Mouse (Mus musculus) Patski (cell line): ENCODE measurements around the gene Dnase1l1. TPM values are rescaled to one million over a fixed set of nuclear protein-coding genes. Genes with fewer than 3 reads are reported as not detected.

Source experiments
- ATAC-seq: fragments of 100-300 bp; one replicate; pipeline ENCODE4 v1.8.0; 2021
- CTCF ChIA-PET: fragments of 350-600 bp; sonication (Branson Sonifier 250); formaldehyde crosslinking; loops from one replicate; lab custom pipeline; 2022; ENCODE audit warnings: inconsistent platforms; lab: Charles Lee
- POLR2A ChIA-PET: fragments of 350-600 bp; sonication (Branson Sonifier 250); formaldehyde crosslinking; loops from one replicate; lab custom pipeline; 2022; ENCODE audit warnings: antibody characterized with exemption, inconsistent platforms; lab: Charles Lee
- DNase-seq: peaks from one replicate; pipeline ENCODE4 v3.0.0-alpha.2; 2011; ENCODE audit warnings: low read depth, low spot score
- H3K27me3 ChIP-seq: fragments of 371-371 bp; one replicate; pipeline ENCODE4 v1.5.1; 2021
- CTCF ChIP-seq: fragments of 100-300 bp; IDR thresholded peaks from one replicate; pipeline ENCODE4 v1.5.1; 2021
- in situ Hi-C: fragments of 300-500 bp; cut with MboI; formaldehyde crosslinking; loops from 3 replicates; pipeline ENCODE4 v1.11.1; 2018; ENCODE audit warnings: low pct_unique_long_range_greater_than_20kb, mixed read lengths
- polyA plus RNA-seq: library from polyadenylated mRNA; unstranded; gene quantifications from one replicate; pipeline ENCODE4 v1.2.3, GENCODE M21; 2021

Gene Dnase1l1
- polyA plus RNA-seq, 1 experiment from 2014 or later = 42.2 TPM

- no peak for TF ChIP-seq CTCF
- DNase-seq (peak; percentile 91), ATAC-seq (peak; percentile 66)
- CTCF ChIA-PET = interaction anchor here (1.4 to 1.6 kb wide), 2 partner anchors 13 to 22 kb away, joined by 5 read pairs; no protein-coding TSS in a partner anchor
- no peaks in the 10 kb centered on the region for H3K27me3 ChIP-seq
- in situ Hi-C loops = no loop called here
- POLR2A ChIA-PET = interaction anchor here (0.7 to 1.7 kb wide), 5 partner anchors 8 to 25 kb away, joined by 3 to 7 read pairs (median 6); partner anchors contain the start of gene Taz
These were observed 11.9 kb downstream of the Dnase1l1 start, which contains the start of gene Rpl10 for GRCm38 (mm10) chrX:74270062-74270901. Gene Rpl10 (plus strand): TSS chrX:74270812.

- CTCF ChIA-PET = interaction anchor here (1.4 to 1.6 kb wide), 2 partner anchors 13 to 21 kb away, joined by 5 read pairs; no protein-coding TSS in a partner anchor
- in situ Hi-C loops = no loop called here
- ATAC-seq (peak; percentile 9), DNase-seq (no peak)
- POLR2A ChIA-PET = interaction anchor here (1.0 to 1.7 kb wide), 3 partner anchors 8 to 269 kb away, joined by 3 to 7 read pairs (median 3); no protein-coding TSS in a partner anchor
- no peak for TF ChIP-seq CTCF
- H3K27me3 ChIP-seq = no peaks in the 10 kb centered on the region
These were observed 12.4 kb downstream of the Dnase1l1 start for GRCm38 (mm10) chrX:74269736-74270061.

GRCm38 (mm10) chrX:74257746-74258145, 24.4 kb downstream of the Dnase1l1 start:
- CTCF ChIA-PET = interaction anchor here (1.3 kb wide), 1 partner anchor 8 kb away, joined by 5 read pairs; the partner anchor contains the start of gene Flna
- no peak for ATAC-seq

GRCm38 (mm10) chrX:74254888-74255565, 27.1 kb downstream of the Dnase1l1 start:
- ATAC-seq (peak; percentile 28), DNase-seq (no peak)
- ChIA-PET CTCF (no interaction called here), POLR2A (interaction anchor here (1.6 kb wide), 1 partner anchor 12 kb away, joined by 5 read pairs; no protein-coding TSS in a partner anchor)
- H3K27me3 ChIP-seq = peaks cover 9% of the 10 kb centered on the region
- in situ Hi-C loops = no loop called here
- no peak for TF ChIP-seq CTCF

More at GRCm38 (mm10) chrX:74257746-74258145, 24.4 kb downstream of the Dnase1l1 start:
- POLR2A ChIA-PET = interaction anchor here (1.3 kb wide), 1 partner anchor 13 kb away, joined by 5 read pairs; the partner anchor contains the start of gene Rpl10
- DNase-seq = no peak
- H3K27me3 ChIP-seq = peaks cover 9% of the 10 kb centered on the region
- in situ Hi-C loops = no loop called here
- no peak for TF ChIP-seq CTCF

GRCm38 (mm10) chrX:74254153-74254887, 27.8 kb downstream of the Dnase1l1 start, which contains the start of gene Emd:
Gene Emd (plus strand): TSS chrX:74254687.
- ChIA-PET CTCF (no interaction called here), POLR2A (interaction anchor here (1.6 kb wide), 1 partner anchor 11 kb away, joined by 5 read pairs; no protein-coding TSS in a partner anchor)
- peak; percentile 86 for ATAC-seq
- no peak for TF ChIP-seq CTCF
- H3K27me3 ChIP-seq = peaks cover 9% of the 10 kb centered on the region
- in situ Hi-C loops = no loop called here
- DNase-seq = no peak

GRCm38 (mm10) chrX:74249615-74250014, 32.5 kb downstream of the Dnase1l1 start, which contains the start of gene Flna:
Gene Flna (minus strand): TSS chrX:74249820.
- DNase-seq (no peak), ATAC-seq (no peak)
- CTCF ChIA-PET = interaction anchor here (0.8 to 3.7 kb wide), 8 partner anchors 9 to 164 kb away, joined by 3 to 28 read pairs (median 6); partner anchors contain the start of genes Fam3a and Ikbkg
- POLR2A ChIA-PET = interaction anchor here (1.5 kb wide), 1 partner anchor 164 kb away, joined by 4 read pairs; no protein-coding TSS in a partner anchor
- no peak for TF ChIP-seq CTCF
- in situ Hi-C loops = loop anchor here (5.0 kb wide), 2 partner anchors 33 to 163 kb away; partner anchors contain the start of genes Dnase1l1 and Taz
- peaks cover 3% of the 10 kb centered on the region for H3K27me3 ChIP-seq

GRCm38 (mm10) chrX:74248651-74249050, 33.5 kb downstream of the Dnase1l1 start:
- ChIA-PET CTCF (interaction anchor here (0.7 to 3.7 kb wide), 16 partner anchors 10 to 172 kb away, joined by 3 to 28 read pairs (median 4); partner anchors contain the start of genes Fam3a and Ikbkg), POLR2A (interaction anchor here (0.7 to 1.5 kb wide), 4 partner anchors 23 to 165 kb away, joined by 3 to 4 read pairs (median 3); no protein-coding TSS in a partner anchor)
- in situ Hi-C loops = loop anchor here (5.0 kb wide), 2 partner anchors 34 to 164 kb away; partner anchors contain the start of genes Dnase1l1 and Taz
- ATAC-seq (no peak), DNase-seq (no peak)
- no peak for TF ChIP-seq CTCF
- no peaks in the 10 kb centered on the region for H3K27me3 ChIP-seq

- H3K27me3 ChIP-seq = no peaks in the 10 kb centered on the region
- ATAC-seq (no peak), DNase-seq (no peak)
- no peak for TF ChIP-seq CTCF
- POLR2A ChIA-PET = interaction anchor here (0.6 to 2.1 kb wide), 2 partner anchors 34 to 449 kb away, joined by 3 to 10 read pairs; partner anchors contain the start of gene Taz
- in situ Hi-C loops = loop anchor here (5.0 kb wide), 2 partner anchors 36 to 166 kb away; partner anchors contain the start of genes Dnase1l1 and Taz
- CTCF ChIA-PET = no interaction called here
These were observed 35.4 kb downstream of the Dnase1l1 start for GRCm38 (mm10) chrX:74246693-74247092.

- peak; percentile 58 for ATAC-seq
- in situ Hi-C loops = loop anchor here (5.0 kb wide), 2 partner anchors 36 to 166 kb away; partner anchors contain the start of genes Dnase1l1 and Taz
- CTCF ChIA-PET = no interaction called here
- DNase-seq = no peak
- no peak for TF ChIP-seq CTCF
- POLR2A ChIA-PET = interaction anchor here (0.6 to 2.1 kb wide), 4 partner anchors 24 to 448 kb away, joined by 3 to 10 read pairs (median 5); partner anchors contain the start of genes Rpl10 and Taz
- no peaks in the 10 kb centered on the region for H3K27me3 ChIP-seq
These were observed 35.9 kb downstream of the Dnase1l1 start for GRCm38 (mm10) chrX:74246213-74246681.
